In the genomic region with DNA sequence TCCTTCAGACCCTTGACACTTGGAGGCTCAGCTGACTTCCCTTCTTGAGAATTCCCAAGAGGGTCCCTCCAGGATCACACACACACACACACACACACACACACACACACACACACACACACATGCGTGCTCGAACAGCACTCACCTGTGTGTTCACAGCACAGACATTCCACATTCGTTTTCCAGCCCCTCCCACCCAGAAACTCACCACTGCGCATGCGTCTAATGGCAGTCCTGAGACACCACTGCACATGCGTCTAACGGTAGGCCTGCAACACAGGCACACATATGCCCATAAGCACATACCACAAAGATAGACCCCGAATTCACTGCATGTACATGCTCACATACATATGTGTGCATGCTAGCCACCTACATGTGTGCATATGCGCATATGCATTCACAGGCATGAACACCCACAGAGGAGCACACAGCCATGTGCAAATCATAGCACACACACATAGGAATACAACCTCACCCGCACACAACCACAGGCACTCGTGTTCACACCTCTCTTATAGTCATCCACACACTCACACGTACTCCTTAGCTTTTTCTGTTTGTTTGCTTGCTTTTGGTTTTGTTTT, we compare ENCODE assay signal across 30 mouse cellular contexts. TPM values are rescaled to one million over a fixed set of nuclear protein-coding genes. Genes with fewer than 3 reads are reported as not detected.
"Had no signal": no experiment of that assay in that cellular context is flagged by ENCODE, and none has a peak within 500 bp of the region (broad histone marks: within the 10 kb centered on the region; RNA-seq: fewer than 3 reads in every experiment).

No protein-coding gene starts in this region.

- H3K4me3 ChIP-seq: heart, adult 2 months; heart, embryonic 13.5 days; heart, embryonic 15.5 days; hindbrain, embryonic 13.5 days; hindbrain, embryonic 15.5 days; intestine, embryonic 15.5 days; layer of hippocampus, adult 2 months; left cerebral cortex, adult 2 months; limb, embryonic 10.5 days; limb, embryonic 12.5 days; liver, embryonic 13.5 days had no signal

- DNase-seq: gastrocnemius, postnatal 14 days; gastrocnemius, postnatal 36 days; heart, adult 11 months; heart, adult 2 months; heart, postnatal 14 days; heart, postnatal 36 days; kidney, adult 18-20 months; kidney, adult 8-10 months; kidney, postnatal 10 days; kidney, postnatal 25 days; kidney, postnatal 4 days; liver; liver, embryonic 13.5 days had no signal

- H3K4me2 ChIP-seq: heart, embryonic 11.5 days; heart, embryonic 13.5 days; heart, embryonic 15.5 days; hindbrain, embryonic 13.5 days; hindbrain, embryonic 15.5 days; intestine, embryonic 15.5 days; limb, embryonic 12.5 days; liver, embryonic 11.5 days; liver, embryonic 13.5 days had no signal

- H3K36me3 ChIP-seq: heart, embryonic 13.5 days; heart, embryonic 15.5 days; hindbrain, embryonic 13.5 days; hindbrain, embryonic 15.5 days; intestine, embryonic 15.5 days; limb, embryonic 10.5 days; limb, embryonic 12.5 days; liver, embryonic 13.5 days had no signal

- H3K27ac ChIP-seq: heart, adult 2 months; heart, embryonic 13.5 days; heart, embryonic 15.5 days; hindbrain, embryonic 13.5 days; hindbrain, embryonic 15.5 days; hindbrain, postnatal 0 days; intestine, embryonic 15.5 days; left cerebral cortex, adult 2 months; limb, embryonic 10.5 days; limb, embryonic 12.5 days; liver, embryonic 13.5 days had no signal

- ATAC-seq: hindbrain, postnatal 0 days; inflammation-experienced regulatory T-cells, adult 6 months; intestine, embryonic 15.5 days; intestine, postnatal 0 days had no signal

- H3K9ac ChIP-seq: heart, embryonic 13.5 days; heart, embryonic 15.5 days; hindbrain, embryonic 13.5 days; hindbrain, embryonic 15.5 days; intestine, embryonic 15.5 days; limb, embryonic 12.5 days; liver, embryonic 13.5 days had no signal

- H3K27me3 ChIP-seq: hindbrain, embryonic 13.5 days; hindbrain, embryonic 15.5 days; intestine, embryonic 15.5 days had no signal

- H3K9me3 ChIP-seq: heart, embryonic 13.5 days; heart, embryonic 15.5 days; hindbrain, embryonic 13.5 days; hindbrain, embryonic 15.5 days; intestine, embryonic 15.5 days; limb, embryonic 10.5 days; limb, embryonic 12.5 days; liver, embryonic 13.5 days had no signal

RNA-seq across cellular contexts. Expression of gene Gm49486, which starts 29.7 kb away (rescaled TPM):
- total RNA-seq: hematopoietic stem cell, adult 5-6 weeks had no signal
- polyA plus RNA-seq: inflammation-experienced regulatory T-cells, adult 6 months; liver, embryonic 13.5 days had no signal

RNA-seq across cellular contexts. Expression of gene Sox10, which starts 34.4 kb away (rescaled TPM):
- total RNA-seq: hematopoietic stem cell, adult 5-6 weeks had no signal
- polyA plus RNA-seq: inflammation-experienced regulatory T-cells, adult 6 months had no signal

RNA-seq across cellular contexts. Expression of gene Slc16a8, which starts 55.1 kb away (rescaled TPM):
- total RNA-seq: hematopoietic stem cell, adult 5-6 weeks; layer of hippocampus, adult 2 months; layer of hippocampus, postnatal 25 days; left cerebral cortex, postnatal 14 days had no signal
- polyA plus RNA-seq: inflammation-experienced regulatory T-cells, adult 6 months; intestine, postnatal 0 days; limb, embryonic 10.5 days; liver, embryonic 13.5 days had no signal
